Mouse (Mus musculus): ENCODE results near the gene Atp5mpl. TPM values are rescaled to one million over a fixed set of nuclear protein-coding genes. Genes with fewer than 3 reads are reported as not detected.

The Atp5mpl gene
- polyA plus RNA-seq, 1 experiment from 2014 or later = 714 TPM

GRCm38 (mm10) chr12:111978274-111978673, 11.5 kb upstream of the Atp5mpl start:
- Histone ChIP-seq H3K4me1 (replicated peaks) (peaks cover 7% of the 10 kb centered on the region; the same call in 1 of the 2 replicates), H3K9ac (replicated peaks) (no peak overlapping the region), H3K9me3 (no peaks in the 10 kb centered on the region), H3K27ac (no peak overlapping the region), H3K4me3 (replicated peaks) (no peak overlapping the region), H3K36me3 (no peaks in the 10 kb centered on the region), H3K27me3 (no peaks in the 10 kb centered on the region), H3K4me2 (replicated peaks) (no peak overlapping the region)
- ATAC-seq = no peak
- WGBS = 82% methylated on average over 6 of the region's 6 CpGs

- no peaks in the 10 kb centered on the region for H3K9me3 ChIP-seq
- H3K4me2 ChIP-seq (replicated peaks) = no peak overlapping the region
- no peaks in the 10 kb centered on the region for H3K27me3 ChIP-seq
- H3K9ac ChIP-seq (replicated peaks) = no peak overlapping the region
- 69% methylated on average over 6 of the region's 6 CpGs for WGBS
- H3K36me3 ChIP-seq = no peaks in the 10 kb centered on the region
- no peak overlapping the region for H3K27ac ChIP-seq
- no peak overlapping the region for H3K4me3 ChIP-seq (replicated peaks)
- ATAC-seq = no peak
- peaks cover 7% of the 10 kb centered on the region; the same call in 1 of the 2 replicates for H3K4me1 ChIP-seq (replicated peaks)
Measured at GRCm38 (mm10) chr12:111977138-111977537, 10.4 kb upstream of the Atp5mpl start.

GRCm38 (mm10) chr12:111974578-111974977, 7.8 kb upstream of the Atp5mpl start:
- ATAC-seq = no peak
- WGBS = 91% methylated on average over 6 of the region's 6 CpGs
- Histone ChIP-seq H3K9ac (replicated peaks) (no peak overlapping the region), H3K4me1 (replicated peaks) (peaks cover 7% of the 10 kb centered on the region; the same call in 1 of the 2 replicates), H3K4me2 (replicated peaks) (no peak overlapping the region), H3K27me3 (no peaks in the 10 kb centered on the region), H3K9me3 (no peaks in the 10 kb centered on the region), H3K27ac (no peak overlapping the region), H3K36me3 (no peaks in the 10 kb centered on the region), H3K4me3 (replicated peaks) (no peak overlapping the region)

- no peak for ATAC-seq
Measured at GRCm38 (mm10) chr12:111972504-111972903, 5.7 kb upstream of the Atp5mpl start.

GRCm38 (mm10) chr12:111971231-111971686, 4.5 kb upstream of the Atp5mpl start, which contains the start of gene Tdrd9:
Gene Tdrd9, plus strand, starts transcription at chr12:111971559.
- no peaks in the 10 kb centered on the region for H3K9me3 ChIP-seq
- no peak within 1 kb of the TSS for H3K4me3 ChIP-seq (replicated peaks)
- no peak within 1 kb of the TSS for H3K27ac ChIP-seq
- WGBS = 91% methylated on average over 18 of the region's 18 CpGs
- ATAC-seq = no peak
- no peak within 1 kb of the TSS for H3K4me2 ChIP-seq (replicated peaks)
- H3K36me3 ChIP-seq = no peaks in the 10 kb centered on the region
- H3K9ac ChIP-seq (replicated peaks) = no peak within 1 kb of the TSS
- peaks cover 5% of the 10 kb centered on the region for H3K4me1 ChIP-seq (replicated peaks)
- no peaks in the 10 kb centered on the region for H3K27me3 ChIP-seq

More at GRCm38 (mm10) chr12:111972504-111972903, 5.7 kb upstream of the Atp5mpl start:
- Histone ChIP-seq H3K9me3 (no peaks in the 10 kb centered on the region), H3K4me2 (replicated peaks) (no peak overlapping the region), H3K4me1 (replicated peaks) (peaks cover 7% of the 10 kb centered on the region; the same call in 1 of the 2 replicates), H3K27ac (no peak overlapping the region), H3K9ac (replicated peaks) (no peak overlapping the region), H3K36me3 (no peaks in the 10 kb centered on the region), H3K27me3 (no peaks in the 10 kb centered on the region), H3K4me3 (replicated peaks) (no peak overlapping the region)
- WGBS = 92% methylated on average over 10 of the region's 10 CpGs

GRCm38 (mm10) chr12:111970085-111970484, 3.3 kb upstream of the Atp5mpl start:
- H3K36me3 ChIP-seq = no peaks in the 10 kb centered on the region
- no peak overlapping the region for H3K4me3 ChIP-seq (replicated peaks)
- H3K27ac ChIP-seq = no peak overlapping the region
- H3K27me3 ChIP-seq = no peaks in the 10 kb centered on the region
- no peaks in the 10 kb centered on the region for H3K9me3 ChIP-seq
- no peak for ATAC-seq
- 80% methylated on average over 4 of the region's 4 CpGs for WGBS
- H3K4me1 ChIP-seq (replicated peaks) = peaks cover 17% of the 10 kb centered on the region
- no peak overlapping the region for H3K4me2 ChIP-seq (replicated peaks)
- no peak overlapping the region for H3K9ac ChIP-seq (replicated peaks)

- Histone ChIP-seq H3K4me3 (replicated peaks) (no peak overlapping the region), H3K4me1 (replicated peaks) (peaks cover 20% of the 10 kb centered on the region), H3K9ac (replicated peaks) (no peak overlapping the region), H3K4me2 (replicated peaks) (no peak overlapping the region), H3K27me3 (no peaks in the 10 kb centered on the region), H3K27ac (no peak overlapping the region), H3K9me3 (no peaks in the 10 kb centered on the region), H3K36me3 (peaks cover 43% of the 10 kb centered on the region)
- 92% methylated on average over 5 of the region's 5 CpGs for WGBS
- ATAC-seq = no peak
Measured at GRCm38 (mm10) chr12:111963339-111963738, 3.4 kb downstream of the Atp5mpl start.

GRCm38 (mm10) chr12:111958101-111958865, 8.5 kb downstream of the Atp5mpl start:
- no peak overlapping the region for H3K4me3 ChIP-seq (replicated peaks)
- H3K9ac ChIP-seq (replicated peaks) = no peak overlapping the region
- no peak overlapping the region for H3K27ac ChIP-seq
- H3K27me3 ChIP-seq = no peaks in the 10 kb centered on the region
- H3K4me2 ChIP-seq (replicated peaks) = no peak overlapping the region
- peak; percentile 75 for ATAC-seq
- 52% methylated on average over 9 of the region's 9 CpGs for WGBS
- no peaks in the 10 kb centered on the region for H3K4me1 ChIP-seq (replicated peaks)
- no peaks in the 10 kb centered on the region for H3K9me3 ChIP-seq
- peaks cover 38% of the 10 kb centered on the region for H3K36me3 ChIP-seq

- no peak overlapping the region for H3K4me3 ChIP-seq (replicated peaks)
- no peak overlapping the region for H3K9ac ChIP-seq (replicated peaks)
- no peak for ATAC-seq
- no peak overlapping the region for H3K27ac ChIP-seq
- H3K9me3 ChIP-seq = no peaks in the 10 kb centered on the region
- no peaks in the 10 kb centered on the region for H3K27me3 ChIP-seq
- H3K4me1 ChIP-seq (replicated peaks) = no peaks in the 10 kb centered on the region
- H3K4me2 ChIP-seq (replicated peaks) = no peak overlapping the region
- WGBS = 83% methylated on average over 5 of the region's 5 CpGs
- peaks cover 21% of the 10 kb centered on the region for H3K36me3 ChIP-seq
Measured at GRCm38 (mm10) chr12:111956173-111956572, 10.6 kb downstream of the Atp5mpl start.

GRCm38 (mm10) chr12:111951701-111952100, 15.1 kb downstream of the Atp5mpl start:
- Histone ChIP-seq H3K9ac (replicated peaks) (no peak overlapping the region; the same call in 1 of the 2 replicates), H3K4me2 (replicated peaks) (no peak overlapping the region), H3K36me3 (no peaks in the 10 kb centered on the region), H3K27me3 (no peaks in the 10 kb centered on the region), H3K9me3 (no peaks in the 10 kb centered on the region), H3K4me1 (replicated peaks) (no peaks in the 10 kb centered on the region), H3K4me3 (replicated peaks) (no peak overlapping the region), H3K27ac (no peak overlapping the region)
- no peak for ATAC-seq
- 66% methylated on average over 5 of the region's 5 CpGs for WGBS

- Histone ChIP-seq H3K9ac (replicated peaks) (no peak overlapping the region), H3K4me3 (replicated peaks) (no peak overlapping the region), H3K27me3 (no peaks in the 10 kb centered on the region), H3K9me3 (no peaks in the 10 kb centered on the region), H3K27ac (no peak overlapping the region), H3K36me3 (no peaks in the 10 kb centered on the region), H3K4me2 (replicated peaks) (no peak overlapping the region), H3K4me1 (replicated peaks) (no peaks in the 10 kb centered on the region)
- ATAC-seq = no peak
- WGBS = 81% methylated on average over 5 of the region's 5 CpGs
Measured at GRCm38 (mm10) chr12:111950486-111950885, 16.3 kb downstream of the Atp5mpl start.

GRCm38 (mm10) chr12:111946716-111947115, 20.1 kb downstream of the Atp5mpl start:
- no peaks in the 10 kb centered on the region for H3K9me3 ChIP-seq
- WGBS = 55% methylated on average over 2 of the region's 2 CpGs
- no peak overlapping the region for H3K4me2 ChIP-seq (replicated peaks)
- H3K9ac ChIP-seq (replicated peaks) = no peak overlapping the region
- no peak overlapping the region for H3K4me3 ChIP-seq (replicated peaks)
- H3K27me3 ChIP-seq = no peaks in the 10 kb centered on the region
- no peak for ATAC-seq
- no peak overlapping the region for H3K27ac ChIP-seq
- H3K4me1 ChIP-seq (replicated peaks) = peaks cover 8% of the 10 kb centered on the region
- no peaks in the 10 kb centered on the region for H3K36me3 ChIP-seq
